Mouse (Mus musculus): ENCODE measurements at regions not wholly inside any gene's neighbourhood (a gene's known extent, or its start where the extent isn't known, plus 50 kb on each side); places are given as distances from the start of the nearest gene placed in this dataset.
"Not testable (repeated sequence)": the region's sequence is repeated elsewhere in the genome, so short reads cannot be mapped to it uniquely, and the experiment has no call there.

- H3K36me3 ChIP-seq = no peaks in the 10 kb centered on the region
- peaks cover 27% of the 10 kb centered on the region for H3K4me1 ChIP-seq
- no peak for ATAC-seq (ENCODE audit: borderline replicate concordance, extremely low read depth, low FRiP score, low TSS enrichment)
- H3K4me3 ChIP-seq = no peak overlapping the region
- H3K9me3 ChIP-seq = no peaks in the 10 kb centered on the region
- no peak overlapping the region for H3K4me2 ChIP-seq
- no peaks in the 10 kb centered on the region for H3K27me3 ChIP-seq
- H3K27ac ChIP-seq = no peak overlapping the region
- no peak overlapping the region for H3K9ac ChIP-seq
- 93% methylated on average over 2 of the region's 2 CpGs for WGBS
Measured at GRCm38 (mm10) chr12:8401376-8401775, 88.1 kb downstream of the Hs1bp3 start.

- ATAC-seq (ENCODE audit: borderline replicate concordance, extremely low read depth, low FRiP score, low TSS enrichment) = no peak
- H3K9me3 ChIP-seq = no peaks in the 10 kb centered on the region
- no peak overlapping the region for H3K4me2 ChIP-seq
- H3K4me3 ChIP-seq = no peak overlapping the region
- WGBS = 67% methylated on average over 10 of the region's 10 CpGs
- H3K9ac ChIP-seq = no peak overlapping the region
- no peaks in the 10 kb centered on the region for H3K36me3 ChIP-seq
- no peak overlapping the region for H3K27ac ChIP-seq
- peaks cover 27% of the 10 kb centered on the region for H3K4me1 ChIP-seq
- no peaks in the 10 kb centered on the region for H3K27me3 ChIP-seq
Measured at GRCm38 (mm10) chr12:8400345-8401130, 87.3 kb downstream of the Hs1bp3 start.

- Histone ChIP-seq H3K9me3 (no peaks in the 10 kb centered on the region), H3K4me3 (no peak overlapping the region), H3K27me3 (no peaks in the 10 kb centered on the region), H3K4me2 (no peak overlapping the region), H3K36me3 (no peaks in the 10 kb centered on the region), H3K9ac (no peak overlapping the region), H3K27ac (0 out of 2 replicates have a peak overlapping the region, but pooled peaks have one; percentile 15), H3K4me1 (peaks cover 38% of the 10 kb centered on the region)
- no peak for ATAC-seq (ENCODE audit: borderline replicate concordance, extremely low read depth, low FRiP score, low TSS enrichment)
- WGBS = 68% methylated on average over 3 of the region's 3 CpGs
Measured at GRCm38 (mm10) chr12:8398852-8399251, 85.6 kb downstream of the Hs1bp3 start.

GRCm38 (mm10) chr12:8396408-8396807 lies 83.2 kb downstream of the Hs1bp3 start:
- H3K9ac ChIP-seq; H3K27ac ChIP-seq; H3K36me3 ChIP-seq; ATAC-seq (ENCODE audit: borderline replicate concordance, extremely low read depth, low FRiP score, low TSS enrichment); H3K27me3 ChIP-seq; H3K9me3 ChIP-seq; H3K4me3 ChIP-seq; H3K4me2 ChIP-seq: not testable (repeated sequence)
- 61% methylated on average over 6 of the region's 6 CpGs for WGBS
- H3K4me1 ChIP-seq = peaks cover 27% of the 10 kb centered on the region

- 38% methylated on average over 6 of the region's 6 CpGs for WGBS
- H3K9ac ChIP-seq = no peak overlapping the region
- peak; percentile 52; the same call in 1 of the 2 replicates for ATAC-seq (ENCODE audit: borderline replicate concordance, extremely low read depth, low FRiP score, low TSS enrichment)
- peaks cover 24% of the 10 kb centered on the region; the same call in 1 of the 2 replicates for H3K4me1 ChIP-seq
- no peaks in the 10 kb centered on the region for H3K27me3 ChIP-seq
- no peaks in the 10 kb centered on the region for H3K36me3 ChIP-seq
- H3K4me3 ChIP-seq = no peak overlapping the region
- H3K27ac ChIP-seq = peak overlapping the region; percentile 47
- H3K4me2 ChIP-seq = no peak overlapping the region
- no peaks in the 10 kb centered on the region for H3K9me3 ChIP-seq
Measured at GRCm38 (mm10) chr12:8394894-8395297, 81.7 kb downstream of the Hs1bp3 start.

- Histone ChIP-seq H3K27me3 (no peaks in the 10 kb centered on the region), H3K27ac (no peak overlapping the region), H3K4me3 (no peak overlapping the region), H3K9ac (no peak overlapping the region), H3K36me3 (no peaks in the 10 kb centered on the region), H3K4me1 (peaks cover 24% of the 10 kb centered on the region; the same call in 1 of the 2 replicates), H3K9me3 (no peaks in the 10 kb centered on the region), H3K4me2 (no peak overlapping the region)
- ATAC-seq (ENCODE audit: borderline replicate concordance, extremely low read depth, low FRiP score, low TSS enrichment) = no peak
- 76% methylated on average over 3 of the region's 3 CpGs for WGBS
Measured at GRCm38 (mm10) chr12:8393976-8394375, 80.7 kb downstream of the Hs1bp3 start.

Data from lung, embryonic 15.5 days (tissue).